Mouse (Mus musculus) megakaryocyte, embryonic 14.5 days (primary cell): Measurements from ENCODE around the gene Fam53a.

Source experiments
- FLI1 ChIP-seq: IDR thresholded peaks from 2 replicates; pipeline ENCODE4 v1.6.1; 2012; ENCODE audit warnings: low read length, inconsistent platforms, mixed read lengths
- GATA1 ChIP-seq: IDR thresholded peaks from 3 replicates; pipeline ENCODE4 v1.6.1; 2012; ENCODE audit warnings: mixed read lengths, low read length, inconsistent platforms, borderline replicate concordance

- TF ChIP-seq GATA1 (no peak), FLI1 (no peak)
These were observed 8.3 kb upstream of the Fam53a start for GRCm38 (mm10) chr5:33637606-33638350.
